Mouse (Mus musculus) left cerebral cortex, postnatal 14 days (tissue): ENCODE data around the gene Btaf1. TPM values are rescaled to one million over a fixed set of nuclear protein-coding genes. Genes with fewer than 3 reads are reported as not detected.
"Not testable (repeated sequence)": the region's sequence is repeated elsewhere in the genome, so short reads cannot be mapped to it uniquely, and the experiment has no call there.

ENCODE experiments used
- DNase-seq, 2 experiments: peaks; one replicate each; pipeline ENCODE4 v3.0.0; 2021 to 2022; ENCODE audit warnings: low spot score in 2 of 2, mixed read lengths in 1 of 2
- intact Hi-C: fragments of 180-260 bp; cut with DNase I; formaldehyde crosslinking; loops from one replicate; pipeline ENCODE4 v1.15.1; 2025
- total RNA-seq, 2 experiments: library from RNA; stranded (reverse); gene quantifications; 2 replicates each; pipeline ENCODE4 v1.2.3; 2021

Btaf1 gene
- total RNA-seq, 2 experiments from 2014 or later = 24.6 to 27.0 TPM

DNA sequence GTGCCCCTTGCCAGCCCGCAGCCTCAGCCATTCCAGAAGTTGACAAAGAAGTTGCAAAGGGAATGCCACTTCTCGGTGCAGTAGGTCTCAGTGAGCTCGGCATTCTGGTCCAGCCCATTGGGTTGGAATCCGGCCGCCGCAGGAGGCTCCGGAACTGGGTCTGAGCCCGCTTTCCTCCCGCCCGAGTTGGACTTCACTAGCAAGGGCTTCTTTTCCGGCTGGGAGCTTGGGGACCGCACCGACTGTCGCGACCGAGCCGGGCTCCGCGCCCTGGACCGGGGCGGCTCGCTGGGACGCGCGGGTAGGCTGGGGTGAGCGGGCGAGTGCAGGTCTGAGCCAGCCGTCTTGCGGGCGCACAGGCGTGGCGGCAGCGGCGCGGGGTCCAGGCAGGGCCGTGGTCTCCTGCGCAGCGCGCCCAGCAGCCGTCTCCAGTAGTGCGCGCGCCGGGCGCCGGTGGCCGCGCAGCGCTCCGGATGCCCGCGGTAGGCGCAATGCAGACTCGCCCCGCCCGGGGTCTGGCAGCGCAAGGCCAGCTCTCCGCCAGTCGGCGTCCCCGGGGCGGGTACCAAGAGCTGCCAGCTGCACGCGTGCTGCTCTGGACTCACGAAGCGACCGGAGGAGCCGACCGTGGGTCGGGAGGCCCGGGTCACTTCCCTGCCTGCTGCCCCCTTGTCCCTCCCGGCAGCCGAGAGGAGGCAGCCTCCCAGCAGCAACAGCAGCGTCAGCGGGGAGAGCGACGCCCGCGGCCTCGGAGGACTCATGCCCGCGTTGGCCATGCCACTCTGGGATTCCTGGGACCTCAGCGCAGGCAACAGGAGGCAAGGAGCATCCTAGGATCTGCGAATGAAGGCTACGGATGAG lies 7.2 kb upstream of the Btaf1 start:
- peak; percentile 78 for DNase-seq

DNA sequence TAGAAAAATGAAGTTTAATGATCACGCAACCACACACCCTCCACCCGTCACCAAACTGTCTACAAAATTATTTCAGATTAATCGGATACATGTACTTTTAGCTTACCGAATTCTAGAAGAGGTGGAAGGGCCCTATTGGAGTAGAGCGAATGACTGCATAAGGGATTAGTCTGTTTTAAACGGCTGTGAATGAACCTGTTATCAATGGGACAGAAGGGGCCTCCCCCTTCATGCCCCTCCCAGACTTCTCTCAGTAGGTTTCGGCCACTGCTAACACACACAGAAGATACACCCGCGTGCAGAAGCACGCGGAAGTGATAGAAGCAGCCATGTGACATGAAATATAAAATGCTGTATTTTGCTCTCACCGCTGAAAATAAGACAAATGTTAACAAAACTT lies 6.4 kb upstream of the Btaf1 start, which contains the start of gene Fgfbp3:
Fgfbp3 (minus strand) TSS at position 150 of the 400 bp plus-strand sequence.
- no peak for DNase-seq

More for the DNA sequence above, 7.2 kb upstream of the Btaf1 start:
- intact Hi-C loops = loop anchor here (2.0 kb wide), 1 partner anchor 102 kb away; no protein-coding TSS in a partner anchor

DNA sequence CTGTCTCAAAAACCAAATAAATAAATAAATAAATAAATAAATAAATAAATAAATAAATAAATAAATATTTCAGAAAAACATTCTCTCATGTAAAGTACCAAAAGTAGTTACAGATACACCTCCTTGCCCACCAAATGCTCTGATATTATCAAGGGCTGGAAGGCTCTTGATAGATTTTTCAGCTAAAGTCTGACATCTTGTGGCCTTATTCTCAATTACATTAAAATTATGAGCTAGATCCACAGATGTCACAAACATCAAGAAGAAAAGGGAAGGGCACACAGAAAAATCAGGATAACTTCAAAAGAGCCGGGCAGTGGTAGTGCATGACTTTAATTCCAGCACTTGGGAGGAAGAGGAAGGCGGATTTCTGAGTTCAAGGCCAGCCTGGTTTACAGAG lies 3.9 kb upstream of the Btaf1 start:
- DNase-seq = peak in 1 of 2 experiments; percentile 75

More for the DNA sequence above, 6.4 kb upstream of the Btaf1 start, which contains the start of gene Fgfbp3:
- intact Hi-C loops = loop anchor here (2.0 kb wide), 1 partner anchor 103 kb away; no protein-coding TSS in a partner anchor

DNA sequence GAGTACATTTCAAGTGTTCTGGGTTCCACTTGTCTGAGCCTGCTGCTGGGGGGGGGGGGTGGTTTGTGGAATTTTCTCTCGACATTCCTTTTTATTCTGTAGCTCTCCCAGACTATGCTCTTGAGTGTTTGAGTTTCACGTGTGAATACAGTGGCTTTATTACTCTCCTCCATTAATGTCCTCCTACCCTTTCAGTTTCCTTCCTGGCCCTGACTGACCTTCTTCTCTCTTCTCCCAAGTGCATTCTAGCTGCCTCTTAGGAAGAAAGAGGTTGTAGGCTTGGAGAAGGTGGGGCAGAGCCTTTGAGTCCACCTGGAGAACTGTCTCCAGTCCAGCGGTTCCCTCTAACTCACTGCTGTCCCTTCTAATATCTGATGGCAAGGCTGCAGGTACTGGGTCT lies 2.9 kb upstream of the Btaf1 start:
- no peak for DNase-seq
- intact Hi-C loops = no loop called here

More for the DNA sequence above, 3.9 kb upstream of the Btaf1 start:
- intact Hi-C loops = no loop called here

DNA sequence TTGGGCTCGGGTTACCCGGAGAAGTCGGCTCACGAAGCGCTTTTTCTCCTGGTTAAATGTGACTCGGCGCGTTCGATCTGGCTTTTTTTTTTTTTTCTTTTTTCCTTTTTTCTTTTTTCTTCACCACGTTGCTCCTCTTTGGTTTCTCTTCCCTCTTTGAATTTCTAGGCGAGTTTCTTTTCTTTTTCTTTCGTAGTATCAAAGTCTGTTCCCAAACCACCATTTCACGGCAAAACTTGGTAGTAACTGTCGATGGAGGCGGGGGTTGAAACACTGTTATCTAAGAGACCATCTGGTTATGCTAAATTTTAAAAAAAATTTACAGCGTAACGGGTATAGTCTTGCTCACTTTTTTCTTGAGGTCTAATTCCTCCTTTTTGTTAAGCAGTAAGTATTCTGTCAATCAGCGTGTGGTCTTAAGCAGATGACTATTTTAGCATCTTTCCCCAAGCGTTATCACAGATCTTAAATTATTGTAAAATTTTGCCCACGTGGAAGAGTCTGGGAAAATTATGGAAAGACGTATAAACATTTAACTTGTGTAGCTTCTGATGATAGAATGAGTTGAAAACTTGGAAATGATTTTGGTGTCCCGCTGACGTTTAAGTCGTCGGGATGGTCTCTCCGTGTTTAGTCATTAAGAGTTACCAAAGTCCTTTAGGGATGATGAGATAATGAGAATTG lies 816 bp downstream of the Btaf1 start:
- no peak for DNase-seq
- intact Hi-C loops = loop anchor here (5.0 kb wide), 1 partner anchor 94 kb away; the partner anchor contains the start of gene Tnks2

DNA sequence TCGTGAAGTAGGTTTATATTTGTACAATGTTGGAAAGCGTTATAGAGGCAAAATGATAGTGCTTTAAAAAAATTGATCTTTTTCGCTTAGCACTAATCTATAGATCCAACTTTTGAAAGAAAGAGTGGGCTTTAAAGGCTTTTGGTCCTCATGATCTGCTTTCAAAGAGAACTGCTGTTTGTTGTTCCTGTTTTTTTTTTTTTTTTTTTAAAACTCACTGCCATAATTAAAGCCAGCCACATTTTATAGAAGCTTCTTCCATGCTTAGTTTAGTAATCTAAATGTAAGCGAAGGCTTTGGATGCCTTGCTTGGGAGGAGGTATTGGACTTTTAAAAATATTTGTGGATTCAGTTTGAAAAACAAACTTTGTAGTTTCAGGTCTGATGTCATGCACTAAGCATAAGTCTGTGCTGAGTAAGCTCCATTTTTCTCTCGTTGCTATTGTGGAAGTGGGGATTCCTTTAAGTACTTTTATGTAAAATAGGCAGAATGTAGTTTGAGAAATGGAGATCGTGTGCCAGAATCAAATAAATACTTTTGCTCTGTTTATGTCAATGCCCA lies 2.0 kb downstream of the Btaf1 start:
- intact Hi-C loops = loop anchor here (5.0 kb wide), 1 partner anchor 96 kb away; the partner anchor contains the start of gene Tnks2
- no peak for DNase-seq

DNA sequence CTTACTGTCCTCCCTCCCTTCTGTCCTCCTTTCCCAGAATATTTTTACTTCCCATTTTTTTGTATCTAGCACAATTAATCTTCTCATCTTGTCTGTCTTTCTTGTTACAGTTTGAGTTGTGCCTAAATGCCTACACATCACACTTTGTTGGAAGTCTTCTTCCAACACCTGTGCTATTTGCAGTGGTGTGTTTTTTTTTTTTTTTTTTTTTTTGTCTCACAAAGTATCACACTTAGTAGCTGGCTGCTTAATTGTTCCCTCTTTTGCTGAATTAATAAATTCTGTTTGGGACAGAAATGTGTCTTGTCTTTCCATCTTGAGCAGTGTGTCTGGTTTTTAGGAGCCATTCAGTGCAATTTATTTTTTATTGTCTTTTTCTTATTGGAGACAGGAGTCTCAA lies 3.9 kb downstream of the Btaf1 start:
- intact Hi-C loops = loop anchor here (5.0 kb wide), 1 partner anchor 98 kb away; the partner anchor contains the start of gene Tnks2
- DNase-seq = no peak

DNA sequence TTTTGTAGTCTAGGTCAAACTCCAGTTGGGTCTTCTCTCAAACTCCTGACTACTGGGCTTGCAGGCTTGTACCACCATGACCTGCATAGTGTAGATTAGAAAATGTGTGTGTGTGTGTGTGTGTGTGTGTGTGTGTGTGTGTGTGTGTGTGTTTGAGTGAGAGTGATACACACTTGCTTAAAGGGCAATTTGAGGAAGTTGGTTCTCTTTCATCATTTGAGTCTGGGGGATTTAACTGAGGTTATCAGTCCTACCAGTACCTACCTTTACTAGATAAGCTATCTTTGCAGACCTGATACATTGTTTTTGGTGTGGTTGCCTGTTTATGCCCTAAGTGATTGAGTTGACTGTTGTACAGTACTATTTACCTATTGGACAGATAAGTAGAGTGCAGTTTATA lies 6.2 kb downstream of the Btaf1 start:
- intact Hi-C loops = no loop called here
- no peak for DNase-seq

DNA sequence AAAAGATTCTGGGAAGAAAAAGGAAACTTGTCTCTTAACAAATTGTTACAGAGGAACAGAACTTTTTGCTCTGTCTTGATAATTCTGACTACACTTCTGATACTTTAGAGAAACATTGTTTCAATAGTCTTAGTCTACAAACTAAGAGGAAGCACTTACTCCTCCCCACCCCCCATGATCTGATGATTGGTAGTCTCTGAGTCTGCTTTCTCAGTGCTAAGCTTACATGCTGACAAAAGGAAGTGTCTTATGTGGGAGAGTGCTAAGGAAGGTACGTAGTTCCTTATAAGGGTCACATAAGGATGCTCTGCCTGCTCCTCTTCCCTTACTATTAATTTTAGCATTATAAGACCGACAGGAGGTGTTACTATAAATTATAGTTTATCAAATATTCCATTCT lies 6.7 kb downstream of the Btaf1 start:
- intact Hi-C loops = no loop called here
- DNase-seq = no peak

DNA sequence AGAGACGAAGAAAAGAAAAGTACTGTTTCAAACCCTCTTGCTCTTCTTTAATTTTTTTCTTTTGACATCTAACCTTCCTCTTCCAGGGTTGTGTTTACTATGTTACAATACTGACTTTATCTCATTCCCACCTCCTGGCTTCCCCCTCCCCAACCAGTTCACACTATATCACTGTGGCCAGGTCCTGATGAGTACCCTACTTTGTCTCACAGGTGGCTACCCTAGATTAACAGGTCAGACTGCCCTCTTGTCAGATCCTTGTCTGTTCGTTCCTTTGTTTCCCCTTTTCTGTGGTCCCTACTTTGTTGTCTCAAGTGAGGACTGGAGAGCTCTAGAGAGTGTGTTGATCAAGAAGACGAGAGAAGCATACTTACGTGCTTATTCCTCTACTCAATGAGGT lies 10.4 kb downstream of the Btaf1 start:
- intact Hi-C loops = no loop called here
- no peak for DNase-seq

DNA sequence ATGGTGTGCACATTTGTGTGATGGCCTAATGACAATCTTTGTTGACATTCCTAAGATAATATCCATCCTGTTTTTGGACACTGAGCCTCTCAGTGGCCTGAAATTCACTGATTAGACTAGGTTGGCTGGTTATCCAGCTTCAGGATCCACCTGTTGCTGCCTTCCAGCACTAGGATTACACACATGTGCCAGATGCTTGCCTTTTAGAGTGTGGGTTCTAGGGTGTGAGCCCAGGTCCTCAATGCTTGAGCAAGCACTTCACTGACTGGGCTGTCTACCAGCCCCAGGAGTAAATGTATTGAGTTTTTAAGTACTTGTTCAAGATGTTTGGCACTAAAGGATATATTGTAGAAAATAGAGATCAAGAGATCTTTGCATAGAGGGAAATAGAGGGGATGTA lies 12.1 kb downstream of the Btaf1 start:
- DNase-seq = no peak
- intact Hi-C loops = no loop called here

DNA sequence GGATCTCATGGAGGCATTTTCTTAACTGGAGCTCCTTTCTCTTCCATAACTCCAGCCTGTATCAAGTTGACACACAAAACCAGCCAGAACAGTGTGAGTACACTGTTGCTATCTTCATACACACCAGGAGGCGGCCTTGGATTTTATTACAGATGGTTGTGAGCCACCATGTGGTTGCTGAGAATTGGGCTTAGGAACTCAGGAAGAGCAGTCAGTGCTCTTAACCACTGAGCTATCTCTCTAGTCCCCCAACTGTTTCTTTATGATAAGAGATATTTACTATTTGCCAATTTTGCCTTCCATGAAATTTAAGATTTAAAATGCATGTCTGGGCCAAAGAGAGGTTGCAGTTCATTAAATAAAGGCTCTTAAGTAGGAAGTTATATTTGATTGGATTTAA lies 14.2 kb downstream of the Btaf1 start:
- intact Hi-C loops = no loop called here
- no peak for DNase-seq

DNA sequence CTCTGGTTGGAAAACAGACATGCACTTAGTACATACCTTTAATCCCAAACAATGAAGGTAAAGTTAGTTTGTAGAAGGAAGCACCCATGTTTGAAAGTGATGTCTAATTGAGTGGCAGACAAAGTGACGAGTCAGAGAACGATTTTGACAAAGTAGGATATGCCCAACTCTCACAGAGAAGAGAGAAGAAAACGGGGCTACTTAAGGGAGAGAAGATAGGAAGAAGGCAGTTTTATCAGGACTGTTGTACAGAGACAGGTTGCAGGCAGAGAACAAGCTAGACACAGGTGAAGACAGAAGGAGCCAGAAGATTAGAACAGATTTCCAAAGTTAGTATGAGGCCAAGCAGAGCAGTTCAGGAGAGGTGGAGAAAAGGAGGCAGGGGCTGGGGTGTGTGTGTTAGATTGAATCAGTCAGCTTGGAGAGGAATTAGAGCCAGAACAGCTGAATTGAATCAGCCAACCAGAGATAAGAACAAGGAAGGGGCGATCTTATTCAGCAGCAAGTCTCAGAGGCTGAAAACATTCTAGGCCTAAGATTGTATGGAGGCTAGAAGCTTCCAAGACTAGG lies 27.8 kb downstream of the Btaf1 start:
- intact Hi-C loops = no loop called here
- no peak for DNase-seq

DNA sequence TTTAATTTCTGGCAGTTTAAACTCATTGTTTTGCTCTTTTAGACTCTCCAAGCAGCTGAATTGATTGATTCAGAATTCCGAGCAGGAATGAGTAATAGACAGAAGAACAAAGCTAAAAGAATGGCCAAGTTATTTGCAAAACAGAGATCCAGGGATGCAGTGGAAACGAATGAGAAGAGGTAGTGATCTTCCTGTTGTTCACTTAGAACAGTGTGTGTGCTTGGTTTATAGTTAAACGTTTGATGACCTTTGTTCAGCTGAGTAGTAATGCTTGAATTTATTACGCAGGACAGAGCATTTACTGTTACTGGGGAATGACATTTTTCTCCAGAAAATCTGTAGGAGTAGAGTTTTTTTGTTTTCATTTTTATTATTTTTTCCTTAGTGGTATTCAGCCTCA lies 32.5 kb downstream of the Btaf1 start:
- intact Hi-C loops = no loop called here
- DNase-seq = no peak

DNA sequence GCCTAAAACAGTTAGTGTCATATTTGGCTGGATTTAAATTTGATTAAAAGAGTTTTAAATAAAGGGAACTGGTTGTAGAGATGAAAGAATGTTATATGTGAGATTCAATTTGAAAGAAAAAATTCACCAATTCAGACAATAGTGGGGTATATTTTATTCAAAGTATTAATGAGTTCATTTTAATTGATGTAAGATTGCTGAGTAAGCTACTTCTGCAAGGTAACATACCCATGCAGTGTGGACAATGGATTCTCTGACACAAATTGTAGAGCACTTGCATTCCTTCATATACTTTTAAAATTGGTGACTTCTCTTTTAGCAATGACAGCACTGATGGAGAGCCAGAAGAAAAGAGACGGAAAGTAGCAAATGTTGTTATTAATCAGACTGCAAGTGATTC lies 35.4 kb downstream of the Btaf1 start:
- DNase-seq = no peak
- intact Hi-C loops = loop anchor here (5.0 kb wide), 1 partner anchor 36 kb away; no protein-coding TSS in a partner anchor

DNA sequence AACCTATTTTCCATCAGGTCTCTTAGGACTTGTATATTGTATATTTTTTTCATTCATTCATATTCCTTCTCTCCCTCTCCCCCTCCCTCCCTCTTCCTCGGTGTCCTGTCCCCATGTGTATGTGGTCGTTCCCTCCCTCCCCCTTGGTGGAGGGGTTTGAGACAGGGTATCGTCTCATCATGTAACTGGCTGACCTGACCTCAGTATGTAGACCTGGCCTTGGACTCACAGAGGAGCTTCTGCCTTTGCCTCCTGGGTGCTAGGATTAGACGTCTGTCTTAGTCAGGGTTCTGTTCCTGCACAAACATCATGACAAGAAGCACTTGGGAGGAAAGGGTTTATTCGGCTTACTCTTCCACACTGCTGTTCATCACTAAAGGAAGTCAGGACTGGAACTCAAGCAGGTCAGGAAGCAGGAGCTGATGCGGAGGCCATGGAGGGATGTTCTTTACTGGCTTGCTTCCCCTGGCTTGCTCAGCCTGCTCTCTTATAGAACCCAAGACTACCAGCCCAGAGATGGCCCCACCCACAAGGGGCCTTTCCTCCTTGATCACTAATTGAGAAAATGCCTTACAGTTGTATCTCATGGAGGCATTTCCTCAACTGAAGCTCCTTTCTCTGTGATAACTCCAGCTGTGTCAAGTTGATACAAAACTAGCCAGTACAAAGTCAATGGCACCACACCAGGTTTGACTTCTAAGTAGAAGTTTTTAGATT lies 36.8 kb downstream of the Btaf1 start:
- intact Hi-C loops = loop anchor here (5.0 kb wide), 1 partner anchor 35 kb away; no protein-coding TSS in a partner anchor
- not testable (repeated sequence) for DNase-seq

DNA sequence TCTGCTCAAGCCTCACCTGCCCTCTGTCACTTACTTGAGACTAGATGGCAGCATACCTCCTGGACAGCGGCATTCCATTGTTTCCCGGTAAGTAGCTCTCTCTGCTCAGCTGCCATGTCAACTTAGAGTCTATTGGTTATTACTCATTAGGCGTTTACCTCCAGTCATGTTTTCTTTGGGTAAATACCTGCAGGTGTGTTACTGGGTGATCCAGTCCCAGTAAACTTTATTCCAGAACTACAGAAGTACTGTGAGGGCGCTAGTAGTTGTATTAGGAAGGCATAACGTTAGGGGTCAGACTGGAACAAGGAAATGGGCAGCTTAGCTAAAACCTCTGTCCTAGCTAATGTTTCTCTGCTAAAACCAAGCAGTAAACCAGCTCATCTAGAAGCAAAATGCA lies 78.7 kb downstream of the Btaf1 start:
- no peak for DNase-seq
- intact Hi-C loops = no loop called here

DNA sequence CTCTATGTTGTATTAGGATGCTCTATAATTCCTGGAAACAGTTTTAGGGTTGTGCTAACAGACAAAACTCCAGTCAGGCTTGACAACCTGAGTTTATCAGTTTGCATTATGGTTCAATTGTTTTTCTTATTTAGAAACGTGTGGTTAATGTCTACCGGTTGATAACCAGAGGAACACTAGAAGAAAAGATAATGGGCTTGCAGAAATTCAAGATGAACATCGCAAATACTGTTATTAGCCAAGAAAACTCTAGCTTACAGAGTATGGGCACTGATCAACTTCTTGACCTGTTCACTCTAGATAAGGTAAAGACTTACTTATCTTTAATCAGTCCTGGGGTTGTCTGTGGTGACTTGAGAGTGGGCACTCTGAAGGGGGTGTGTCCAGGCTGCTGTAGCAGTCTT lies 84.0 kb downstream of the Btaf1 start:
- DNase-seq = no peak
- intact Hi-C loops = no loop called here

DNA sequence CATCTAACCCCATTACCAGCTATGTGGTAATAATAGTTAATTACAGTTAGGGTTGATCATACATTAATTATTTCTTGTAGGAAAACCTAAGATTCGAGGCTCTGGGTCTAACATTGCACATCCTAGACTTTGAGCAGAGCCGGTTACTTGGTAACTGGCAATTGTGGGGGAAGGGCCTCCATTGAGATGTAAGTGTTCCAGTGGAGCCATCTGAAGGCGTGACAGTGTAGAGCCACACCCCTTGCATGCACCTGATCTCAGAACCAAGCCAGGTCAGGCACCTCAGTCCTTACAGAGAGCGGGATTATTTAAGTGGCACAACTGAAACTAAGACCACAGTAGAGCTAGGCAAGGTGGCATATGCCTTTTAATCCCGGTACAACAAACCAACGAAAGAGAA lies 87.6 kb downstream of the Btaf1 start:
- intact Hi-C loops = no loop called here
- DNase-seq = no peak
